Mouse (Mus musculus) myocyte (in vitro differentiated cells): Measurements from ENCODE around the gene Dnah3.

Experiments used
- E2F4 ChIP-seq: IDR thresholded peaks from one replicate; pipeline ENCODE4 v1.6.1; 2011; ENCODE audit warnings: mild to moderate bottlenecking, control low read depth, moderate library complexity; ENCODE audit not compliant: insufficient read depth
- MAX ChIP-seq: IDR thresholded peaks from one replicate; pipeline ENCODE4 v1.6.1; 2011; ENCODE audit warnings: low read depth, mild to moderate bottlenecking, control low read depth
- MYOD1 ChIP-seq, 3 experiments: IDR thresholded peaks; one replicate each; pipeline ENCODE4 v1.6.1; 2011; ENCODE audit warnings: control low read depth in 2 of 3, low read depth in 2 of 3, mild to moderate bottlenecking in 2 of 3, moderate library complexity in 1 of 3; ENCODE audit not compliant: insufficient read length in 2 of 3, control insufficient read depth in 1 of 3
- MYOG ChIP-seq, 3 experiments: IDR thresholded peaks; one replicate each; pipeline ENCODE4 v1.6.1; 2011; ENCODE audit warnings: control low read depth in 2 of 3, low read depth in 2 of 3, mild to moderate bottlenecking in 2 of 3; ENCODE audit not compliant: insufficient read length in 2 of 3, control insufficient read depth in 1 of 3, insufficient read depth in 1 of 3
- POLR2A ChIP-seq: IDR thresholded peaks from one replicate; pipeline ENCODE4 v1.6.1; 2011; ENCODE audit warnings: low read depth, mild to moderate bottlenecking, control low read depth, moderate library complexity; ENCODE audit not compliant: insufficient read length
- POLR2AphosphoS2 ChIP-seq: IDR thresholded peaks from one replicate; pipeline ENCODE4 v1.6.1; 2011; ENCODE audit warnings: low read depth, control low read depth; ENCODE audit not compliant: insufficient read length
- REST ChIP-seq: IDR thresholded peaks from one replicate; pipeline ENCODE4 v1.6.1; 2011; ENCODE audit warnings: mild to moderate bottlenecking, control low read depth, moderate library complexity; ENCODE audit not compliant: insufficient read depth, insufficient read length
- SRF ChIP-seq: IDR thresholded peaks from one replicate; pipeline ENCODE4 v1.6.1; 2011; ENCODE audit warnings: low read depth; ENCODE audit not compliant: control insufficient read depth, insufficient read length
- TCF12 ChIP-seq: IDR thresholded peaks from one replicate; pipeline ENCODE4 v1.6.1; 2011; ENCODE audit warnings: mild to moderate bottlenecking, control low read depth; ENCODE audit not compliant: poor library complexity, insufficient read depth, severe bottlenecking
- TCF3 ChIP-seq: IDR thresholded peaks from one replicate; pipeline ENCODE4 v1.6.1; 2011; ENCODE audit warnings: low read depth, control low read depth; ENCODE audit not compliant: insufficient read length
- USF1 ChIP-seq: IDR thresholded peaks from one replicate; pipeline ENCODE4 v1.6.1; 2011; ENCODE audit warnings: low read depth, mild to moderate bottlenecking, control low read depth, moderate library complexity

GRCm38 (mm10) chr7:120123776-120124175 lies 28.7 kb upstream of the Dnah3 start:
- TF ChIP-seq POLR2A: no peak
- TF ChIP-seq USF1: no peak
- no peak for TF ChIP-seq MAX
- no peak for TF ChIP-seq E2F4
- TF ChIP-seq MYOD1 (IDR thresholded peaks at IDR 0.05; ENCODE audit: control insufficient read depth in 1 of 3, insufficient read length in 2 of 3, low read depth in 2 of 3): no peak
- no peak for TF ChIP-seq TCF3
- TF ChIP-seq MYOG (IDR thresholded peaks at IDR 0.05; ENCODE audit: control insufficient read depth in 1 of 3, insufficient read depth in 1 of 3, insufficient read length in 2 of 3, low read depth in 2 of 3): no peak
- no peak for TF ChIP-seq TCF12
- no peak for TF ChIP-seq SRF
- no peak for TF ChIP-seq POLR2AphosphoS2
- TF ChIP-seq REST: no peak
